Mouse (Mus musculus): ENCODE measurements around the gene Hcrt. TPM values are rescaled to one million over a fixed set of nuclear protein-coding genes. Genes with fewer than 3 reads are reported as not detected.

Hcrt gene
- total RNA-seq, 1 experiment from 2014 or later, result not detected

DNA sequence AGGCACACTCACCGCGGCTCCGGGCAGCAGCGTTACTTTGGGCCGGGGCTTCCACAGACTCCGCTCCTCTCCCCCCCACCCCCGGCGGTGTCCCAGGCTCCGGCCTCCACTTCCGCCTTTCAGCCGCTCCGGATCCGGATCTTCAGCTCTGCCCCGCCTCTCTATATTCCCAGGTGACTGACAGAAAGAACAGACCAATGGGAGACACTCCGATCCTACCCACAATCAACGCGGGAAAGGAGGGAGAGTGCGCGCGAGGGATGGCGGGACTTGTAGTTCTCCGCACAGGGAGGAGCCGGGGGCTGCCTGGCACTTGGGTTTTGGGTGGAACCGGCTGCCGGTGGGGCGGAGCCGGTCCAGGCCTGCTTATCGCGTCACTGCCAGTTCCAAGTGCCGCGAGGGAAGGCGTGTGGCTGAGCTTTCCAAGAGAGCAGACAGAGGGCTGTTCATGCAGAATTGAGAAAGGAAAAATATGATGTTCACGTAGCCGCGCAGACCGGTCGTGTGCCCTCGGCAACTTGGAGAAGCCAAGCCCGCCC, 24.6 kb downstream of the Hcrt start, which contains the start of gene Rab5c:
TSS of gene Rab5c (minus strand) at position 150 of the 539 bp plus-strand sequence.
- ATAC-seq (replicated peaks; ENCODE audit: low read depth, poor library complexity, severe bottlenecking), result peak; percentile 95

- ATAC-seq (replicated peaks; ENCODE audit: low read depth, poor library complexity, severe bottlenecking), result peak; percentile 37
These were observed 25.5 kb downstream of the Hcrt start for GRCm38 (mm10) chr11:100737105-100737733.

GRCm38 (mm10) chr11:100736746-100737080, 26.0 kb downstream of the Hcrt start:
- ATAC-seq (replicated peaks; ENCODE audit: low read depth, poor library complexity, severe bottlenecking), result no peak

- ATAC-seq (replicated peaks; ENCODE audit: low read depth, poor library complexity, severe bottlenecking), result no peak
These were observed 26.6 kb downstream of the Hcrt start for GRCm38 (mm10) chr11:100735954-100736745.

GRCm38 (mm10) chr11:100735134-100735865, 27.4 kb downstream of the Hcrt start:
- no peak for ATAC-seq (replicated peaks; ENCODE audit: low read depth, poor library complexity, severe bottlenecking)

GRCm38 (mm10) chr11:100730477-100731205, 32.1 kb downstream of the Hcrt start:
- ATAC-seq (replicated peaks; ENCODE audit: low read depth, poor library complexity, severe bottlenecking), result no peak

DNA sequence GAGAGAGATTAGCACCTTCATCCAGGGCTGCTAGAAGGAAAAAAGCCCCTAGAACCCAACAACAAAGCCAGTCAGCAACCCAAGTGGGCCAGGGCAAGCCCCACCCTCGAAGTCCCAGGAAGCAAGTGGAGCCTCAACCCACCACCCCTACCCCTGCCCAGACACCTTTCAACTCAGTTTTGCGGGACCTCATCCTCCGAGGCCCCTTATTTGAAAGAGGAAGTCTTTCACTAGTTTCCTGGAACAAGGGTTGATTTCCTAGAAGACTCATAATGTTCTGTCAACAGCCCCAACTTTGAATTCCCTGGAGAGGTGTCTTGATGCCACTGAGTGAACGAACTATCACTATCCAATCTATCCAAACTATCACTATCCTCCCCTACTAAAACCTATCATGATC, 32.8 kb downstream of the Hcrt start:
- no peak for ATAC-seq (replicated peaks; ENCODE audit: low read depth, poor library complexity, severe bottlenecking)

DNA sequence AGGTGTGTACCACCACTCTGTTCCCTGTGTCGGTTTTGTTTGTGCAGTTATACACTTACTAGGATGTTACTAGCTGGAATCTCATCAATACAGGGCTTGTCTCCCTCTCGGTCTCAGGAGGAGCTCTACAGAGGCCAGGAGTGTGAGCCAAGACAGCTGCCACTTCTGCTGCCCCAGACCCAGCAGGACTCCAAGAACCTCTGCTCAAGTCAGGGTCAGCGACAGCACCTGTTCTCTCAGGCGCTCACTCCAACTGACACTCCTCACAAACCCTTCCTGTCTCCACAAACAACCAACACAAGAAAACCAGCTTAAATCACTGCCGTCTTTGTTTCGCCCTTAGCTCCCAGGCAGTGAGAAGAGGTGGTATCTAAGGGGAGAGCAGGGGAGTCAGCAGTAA, 34.1 kb downstream of the Hcrt start:
- no peak for ATAC-seq (replicated peaks; ENCODE audit: low read depth, poor library complexity, severe bottlenecking)

GRCm38 (mm10) chr11:100727201-100727600, 35.5 kb downstream of the Hcrt start:
- ATAC-seq (replicated peaks; ENCODE audit: low read depth, poor library complexity, severe bottlenecking), result no peak

DNA sequence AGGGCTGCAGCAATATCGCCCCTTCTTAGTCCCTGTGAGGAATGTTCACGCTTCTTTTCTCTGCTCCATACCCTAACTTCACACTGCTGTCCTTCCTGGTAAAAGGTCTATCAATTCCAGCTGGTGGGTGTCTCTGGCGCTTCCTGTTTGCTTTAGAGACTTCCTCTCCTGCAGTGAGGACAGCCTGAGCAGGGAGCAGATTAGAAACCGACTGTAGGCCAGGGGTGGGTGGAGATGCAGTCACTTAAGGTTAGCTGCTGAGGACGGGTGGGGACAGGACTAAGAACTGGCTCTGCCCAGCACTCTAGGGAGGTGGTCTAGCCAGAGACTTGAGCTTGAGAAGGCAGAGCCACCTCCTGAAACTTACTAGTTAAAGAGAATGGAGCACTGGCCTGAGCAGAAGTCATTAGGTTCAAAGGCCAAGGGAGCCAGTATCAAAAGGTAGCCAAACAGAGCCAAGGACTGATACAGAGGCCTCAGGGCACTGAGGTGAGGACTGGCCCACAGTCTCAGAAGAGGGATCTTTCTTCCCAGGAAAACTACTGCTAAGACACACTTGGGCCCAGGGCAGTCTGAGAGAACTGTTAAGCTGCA, 37.7 kb downstream of the Hcrt start:
- peak; percentile 17; the same call in 1 of the 2 replicates for ATAC-seq (replicated peaks; ENCODE audit: low read depth, poor library complexity, severe bottlenecking)

GRCm38 (mm10) chr11:100722493-100723028, 40.2 kb downstream of the Hcrt start:
- no peak for ATAC-seq (replicated peaks; ENCODE audit: low read depth, poor library complexity, severe bottlenecking)

GRCm38 (mm10) chr11:100721776-100722492, 40.8 kb downstream of the Hcrt start:
- peak; percentile 60 for ATAC-seq (replicated peaks; ENCODE audit: low read depth, poor library complexity, severe bottlenecking)

DNA sequence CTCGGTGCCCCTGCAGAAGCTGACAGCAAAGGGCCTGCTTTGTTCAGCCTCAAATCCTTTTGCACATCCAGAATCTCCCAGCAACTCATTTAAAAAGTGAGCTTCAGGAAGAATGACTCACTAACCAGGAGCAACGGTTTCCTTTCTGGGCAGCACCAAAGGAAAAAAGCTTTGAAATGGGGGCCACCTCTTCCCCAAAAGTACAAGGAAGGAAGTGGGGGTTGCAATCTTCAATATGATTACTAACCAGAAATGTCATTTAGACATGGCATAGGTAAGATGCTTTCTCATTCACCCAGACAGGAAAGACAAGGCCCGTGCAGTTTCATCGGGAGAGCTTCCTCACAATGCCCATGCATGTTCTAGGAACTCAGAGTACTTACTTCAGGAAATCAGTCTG, 41.5 kb downstream of the Hcrt start:
- no peak for ATAC-seq (replicated peaks; ENCODE audit: low read depth, poor library complexity, severe bottlenecking)

DNA sequence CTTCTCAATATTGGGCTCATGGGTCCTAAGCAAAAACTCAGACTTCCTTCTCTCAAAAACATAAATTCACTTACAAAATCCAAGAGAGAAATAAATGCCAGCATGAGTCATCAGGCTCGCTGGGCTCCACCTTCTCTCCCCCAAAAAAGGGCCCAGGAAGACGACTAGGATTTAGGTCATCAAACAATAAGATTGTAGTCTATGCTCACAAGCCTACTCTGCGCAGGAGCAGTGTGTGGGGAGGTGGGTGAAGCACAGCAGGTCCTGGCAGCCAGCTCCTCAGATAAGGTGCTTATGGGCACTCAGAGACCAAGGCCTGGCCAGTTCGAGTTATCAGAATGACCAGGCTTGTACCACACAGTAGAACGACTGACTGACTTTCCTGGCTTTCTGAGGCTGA, 42.4 kb downstream of the Hcrt start:
- no peak for ATAC-seq (replicated peaks; ENCODE audit: low read depth, poor library complexity, severe bottlenecking)

- ATAC-seq (replicated peaks; ENCODE audit: low read depth, poor library complexity, severe bottlenecking), result no peak
These were observed 42.8 kb downstream of the Hcrt start for GRCm38 (mm10) chr11:100719893-100720292.

- no peak for ATAC-seq (replicated peaks; ENCODE audit: low read depth, poor library complexity, severe bottlenecking)
These were observed 43.4 kb downstream of the Hcrt start for GRCm38 (mm10) chr11:100719312-100719711.

DNA sequence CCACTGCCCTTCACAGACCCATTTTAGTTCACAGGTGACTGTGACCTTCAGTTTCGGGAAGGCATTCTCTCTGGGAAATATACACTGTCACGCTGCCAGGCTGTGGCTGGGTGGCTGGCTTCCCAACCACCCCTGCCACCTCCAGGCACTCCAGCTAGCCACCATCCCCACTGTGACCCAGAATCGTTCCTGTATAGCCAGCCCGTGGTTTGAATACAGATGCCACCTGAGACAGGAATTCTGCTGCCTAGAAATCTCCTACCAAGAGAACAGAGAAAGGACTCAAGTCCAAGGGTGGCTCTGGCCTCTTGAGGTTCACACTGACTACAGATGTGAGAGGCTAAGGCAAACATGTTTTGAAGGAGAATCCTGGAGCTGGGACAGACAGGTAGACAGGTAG, 43.9 kb downstream of the Hcrt start:
- no peak for ATAC-seq (replicated peaks; ENCODE audit: low read depth, poor library complexity, severe bottlenecking)

GRCm38 (mm10) chr11:100718462-100718861, 44.3 kb downstream of the Hcrt start:
- ATAC-seq (replicated peaks; ENCODE audit: low read depth, poor library complexity, severe bottlenecking), result no peak

DNA sequence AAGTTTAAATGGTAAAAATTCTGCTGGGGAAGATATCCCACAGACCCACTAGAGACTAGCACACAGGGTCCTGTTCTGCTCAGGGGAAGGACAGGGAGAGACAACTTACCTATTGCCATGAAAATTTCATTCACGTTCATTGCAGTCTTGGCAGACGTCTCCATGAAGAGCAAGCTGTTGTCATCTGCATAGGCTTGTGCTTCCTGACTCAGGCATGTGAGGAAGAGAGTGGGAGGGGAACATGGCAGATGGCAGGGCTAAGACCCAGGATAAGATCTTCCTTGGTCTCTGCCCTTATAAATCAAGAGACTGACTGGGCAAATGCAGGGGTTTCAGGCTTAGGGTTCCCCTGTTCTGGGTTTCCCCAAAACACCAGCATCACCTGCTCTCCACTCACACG, 46.1 kb downstream of the Hcrt start:
- no peak for ATAC-seq (replicated peaks; ENCODE audit: low read depth, poor library complexity, severe bottlenecking)

Measured in common myeloid progenitor, adult 5-6 weeks (primary cell).